8 mouse cellular contexts compared by ENCODE assay signal in the genomic region with DNA sequence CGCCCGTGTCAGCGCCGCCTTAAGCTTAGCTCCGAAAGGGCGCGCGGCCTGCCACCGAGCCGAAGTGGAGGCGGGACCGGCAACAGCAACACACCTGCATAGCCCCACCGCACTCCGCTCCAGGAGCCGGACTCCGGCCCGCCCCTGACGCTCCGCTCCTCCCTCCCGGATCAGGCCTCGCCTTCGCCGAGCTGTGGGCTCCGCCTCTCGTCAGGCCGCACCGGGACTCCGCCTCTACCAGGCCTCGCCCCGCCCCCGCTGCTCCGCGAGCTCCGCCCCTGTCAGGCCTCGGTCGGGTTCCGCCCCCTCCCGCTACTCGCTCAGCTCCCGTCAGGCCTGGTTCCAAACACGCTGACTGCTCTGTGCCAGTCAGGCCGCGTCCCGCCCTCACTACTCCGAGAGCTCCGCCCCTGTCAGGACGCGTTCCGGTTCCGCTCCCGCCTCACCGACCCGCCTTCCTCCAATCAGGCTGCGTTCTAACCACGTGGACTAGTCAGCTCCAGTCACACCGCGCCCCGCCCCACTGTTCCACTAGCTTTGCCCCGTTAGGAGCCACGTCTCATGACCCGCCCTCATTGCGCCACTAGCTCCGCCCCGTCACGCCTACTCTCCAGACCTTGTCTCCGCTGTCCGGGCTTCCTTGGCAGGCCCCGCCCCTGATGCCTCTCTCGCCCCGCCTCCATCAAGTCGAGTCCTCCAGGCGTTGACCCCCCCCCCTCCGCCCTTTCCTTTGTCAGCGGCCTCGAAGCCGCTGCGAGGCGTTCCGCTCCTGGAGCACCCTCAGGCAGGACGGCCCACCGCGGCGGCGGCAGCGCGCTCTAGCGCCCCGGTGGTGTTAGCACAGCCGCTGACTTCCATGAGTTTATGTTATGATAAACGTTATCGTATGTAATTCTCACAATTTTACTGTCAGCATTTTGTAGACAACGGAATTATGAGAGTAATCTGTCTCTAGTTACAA. TPM values are rescaled to one million over a fixed set of nuclear protein-coding genes. Genes with fewer than 3 reads are reported as not detected.
DNase-seq lines count a peak whose midpoint lies in the region; ATAC-seq lines count a peak whose summit lies in the region.

A gene (minus strand): TSS at position 750 of the 961 bp plus-strand sequence.

- peaks cover 33% of the 10 kb centered on the region for H3K36me3 ChIP-seq in heart, embryonic 14.5 days (ENCODE audit: control insufficient read depth, insufficient read depth, low read length)
- H3K36me3 ChIP-seq in liver, embryonic 13.5 days = peaks cover 29% of the 10 kb centered on the region
- peaks cover 4% of the 10 kb centered on the region for H3K36me3 ChIP-seq in stomach, embryonic 16.5 days (ENCODE audit: control insufficient read depth, insufficient read depth, low read length)

- H3K27me3 ChIP-seq in heart, embryonic 14.5 days (ENCODE audit: control insufficient read depth, insufficient read depth, low read length) = no peaks in the 10 kb centered on the region
- H3K27me3 ChIP-seq in liver, embryonic 13.5 days = no peaks in the 10 kb centered on the region
- no peaks in the 10 kb centered on the region for H3K27me3 ChIP-seq in stomach, embryonic 16.5 days (ENCODE audit: control insufficient read depth, insufficient read depth, low read length)

- peak; percentile 100 for DNase-seq in c-Kit-negative CD71-positive TER-119-positive erythroid progenitor cells, embryonic 14.5 days (ENCODE audit: low read depth, low spot score)
- DNase-seq in fibroblast of lung, adult 2 months (ENCODE audit: low read depth) = peak; percentile 100
- DNase-seq in kidney, postnatal 14 days = peak; percentile 100
- peak; percentile 100 for DNase-seq in liver, embryonic 13.5 days
- peak; percentile 100 for DNase-seq in neural tube, embryonic 10.5 days (ENCODE audit: extremely low spot score, low spot score)

- peak within 1 kb of the TSS; percentile 85 for H3K9ac ChIP-seq in heart, embryonic 14.5 days (ENCODE audit: low read length)
- peak within 1 kb of the TSS; percentile 82 for H3K9ac ChIP-seq in liver, embryonic 13.5 days
- peak within 1 kb of the TSS; percentile 85 for H3K9ac ChIP-seq in stomach, embryonic 16.5 days (ENCODE audit: low read length)

- peak within 1 kb of the TSS; percentile 65 to 80 for H3K4me3 ChIP-seq in heart, embryonic 14.5 days (ENCODE audit: control insufficient read depth in 1 of 2, insufficient read depth in 1 of 2, low read depth in 1 of 2, low read length in 2 of 2)
- peak within 1 kb of the TSS; percentile 81 for H3K4me3 ChIP-seq in liver, embryonic 13.5 days (replicated peaks)
- peak within 1 kb of the TSS; percentile 77 for H3K4me3 ChIP-seq in stomach, embryonic 16.5 days (replicated peaks; ENCODE audit: low read length)

- ATAC-seq in CD4-positive, CD25-positive, alpha-beta regulatory T cell, adult 4 months = peak; percentile 84
- peak; percentile 98 for ATAC-seq in heart, embryonic 14.5 days (ENCODE audit: insufficient number of reproducible peaks, insufficient read depth, low FRiP score, low read depth)
- ATAC-seq in liver, embryonic 13.5 days (ENCODE audit: low read depth) = peak; percentile 95
- peak; percentile 98 for ATAC-seq in stomach, embryonic 16.5 days (ENCODE audit: insufficient read depth, low FRiP score)

- peak within 1 kb of the TSS; percentile 83 for H3K4me2 ChIP-seq in heart, embryonic 14.5 days (ENCODE audit: low read length)
- H3K4me2 ChIP-seq in liver, embryonic 13.5 days = peak within 1 kb of the TSS; percentile 95
- H3K4me2 ChIP-seq in stomach, embryonic 16.5 days (ENCODE audit: low read depth, low read length) = peak within 1 kb of the TSS; percentile 64

- peaks cover 6% of the 10 kb centered on the region in 2 experiments for H3K4me1 ChIP-seq in heart, embryonic 14.5 days (ENCODE audit: control insufficient read depth in 2 of 2, insufficient read depth in 2 of 2, low read length in 2 of 2)
- peaks cover 44% of the 10 kb centered on the region for H3K4me1 ChIP-seq in liver, embryonic 13.5 days (replicated peaks)
- H3K4me1 ChIP-seq in stomach, embryonic 16.5 days (ENCODE audit: control insufficient read depth, insufficient read depth, low read length) = 0 out of 2 replicates have a peak, but pooled peaks cover 3% of the 10 kb centered on the region

- H3K27ac ChIP-seq in heart, embryonic 14.5 days (replicated peaks in 1 of 2; ENCODE audit: control insufficient read depth in 1 of 2, insufficient read depth in 1 of 2, low read depth in 2 of 2, low read length in 2 of 2) = peak within 1 kb of the TSS; percentile 83 to 96
- peak within 1 kb of the TSS; percentile 93 for H3K27ac ChIP-seq in liver, embryonic 13.5 days
- H3K27ac ChIP-seq in stomach, embryonic 16.5 days (ENCODE audit: low read length) = peak within 1 kb of the TSS; percentile 97

- under 1% methylated on average over 89 of the region's 92 CpGs for WGBS in heart, embryonic 14.5 days
- under 1% methylated on average over 91 of the region's 92 CpGs for WGBS in liver, embryonic 13.5 days (ENCODE audit: insufficient replicate concordance)
- under 1% methylated on average over 92 of the region's 92 CpGs for WGBS in stomach, embryonic 16.5 days

- H3K9me3 ChIP-seq in heart, embryonic 14.5 days (ENCODE audit: control insufficient read depth, low read length) = no peaks in the 10 kb centered on the region
- H3K9me3 ChIP-seq in liver, embryonic 13.5 days (replicated peaks) = no peaks in the 10 kb centered on the region
- no peaks in the 10 kb centered on the region for H3K9me3 ChIP-seq in stomach, embryonic 16.5 days (replicated peaks; ENCODE audit: control insufficient read depth, low read length)

RNA-seq across cellular contexts. Expression of the gene that starts here (rescaled TPM):
- polyA plus RNA-seq in CD4-positive, CD25-positive, alpha-beta regulatory T cell, adult 4 months (2017; shearing (Covaris generic)) = 10 to 100 TPM; 56.0 to 90.5 TPM
- 122 and 128 TPM in 2 replicates for polyA plus RNA-seq in heart, embryonic 14.5 days (2014; fragmentation: Nextera tagmentation; extraction: Ambion mirVana)
- polyA plus RNA-seq in liver, embryonic 13.5 days (2015; fragmentation: Nextera tagmentation; extraction: Ambion mirVana) = 53.1 and 58.0 TPM in 2 replicates
- polyA plus RNA-seq in stomach, embryonic 16.5 days (2015; fragmentation: Nextera tagmentation; extraction: Ambion mirVana) = 125 and 139 TPM in 2 replicates

Comparison
In these comparisons a context has a peak if more than half of its experiments do, and no peak if none do; other contexts are left out.
1. Peak in every context shown above with its lines: DNase-seq, ATAC-seq, H3K4me3 ChIP-seq and H3K27ac ChIP-seq.